ENCODE assay signal across 7 mouse cellular contexts in the genomic region with DNA sequence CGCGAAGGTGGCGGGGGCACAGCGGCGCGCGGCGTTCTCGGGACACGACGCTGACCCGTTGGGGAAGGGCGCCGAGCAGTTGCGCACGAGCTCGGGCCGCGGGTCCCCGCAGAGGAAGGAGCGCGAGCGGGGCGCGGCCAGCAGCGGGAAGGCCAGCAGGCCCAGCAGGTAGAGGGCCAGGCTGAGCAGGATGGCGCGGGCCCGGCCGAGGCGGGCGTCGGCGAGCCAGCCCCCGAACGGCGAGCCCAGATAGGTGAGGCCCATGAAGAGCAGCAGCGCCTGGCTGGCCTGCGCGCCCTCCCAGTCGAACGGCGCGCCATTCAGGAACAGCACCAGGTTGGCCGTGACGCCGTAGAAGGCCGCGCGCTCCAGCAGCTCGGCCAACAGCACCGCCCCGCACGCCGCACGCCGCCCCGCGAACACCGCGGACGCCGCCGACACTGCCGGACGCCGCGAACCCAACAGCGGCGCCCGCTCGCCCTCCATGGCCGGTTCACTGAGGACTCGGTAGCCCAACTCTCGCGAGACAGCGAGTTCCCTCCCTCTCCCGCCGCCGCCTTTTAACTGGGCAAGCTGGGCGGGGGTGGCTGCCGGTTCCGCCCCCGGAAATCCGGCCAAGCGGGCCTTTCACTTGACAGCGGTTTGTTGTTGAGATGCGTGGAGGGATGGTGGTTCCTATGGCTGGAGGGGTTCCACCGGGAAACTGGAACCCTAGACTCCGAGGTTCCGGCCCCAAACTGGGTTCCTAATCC. TPM values are rescaled to one million over a fixed set of nuclear protein-coding genes. Genes with fewer than 3 reads are reported as not detected.
DNase-seq lines count a peak whose midpoint lies in the region; ATAC-seq and TF ChIP-seq lines count a peak whose summit lies in the region.

No protein-coding gene starts in this region.

- H3K4me3 ChIP-seq in embryonic facial prominence, embryonic 10.5 days: peak overlapping the region; percentile 99
- H3K4me3 ChIP-seq in intestine, postnatal 0 days (ENCODE audit: low read depth, low read length): peak overlapping the region; percentile 93
- peak overlapping the region; percentile 99 for H3K4me3 ChIP-seq in midbrain, embryonic 12.5 days
- H3K4me3 ChIP-seq in small intestine, adult 2 months (ENCODE audit: low read depth, low read length): peak overlapping the region; percentile 89

- peak; percentile 88 for TF ChIP-seq POLR2A in small intestine, adult 2 months (IDR thresholded peaks at IDR 0.05; ENCODE audit: low read depth, low read length)

- H3K9me3 ChIP-seq in embryonic facial prominence, embryonic 10.5 days: no peaks in the 10 kb centered on the region
- no peaks in the 10 kb centered on the region for H3K9me3 ChIP-seq in intestine, postnatal 0 days (ENCODE audit: control insufficient read depth)
- 0 out of 2 replicates have a peak, but pooled peaks cover 2% of the 10 kb centered on the region for H3K9me3 ChIP-seq in midbrain, embryonic 12.5 days

- peaks cover 22% of the 10 kb centered on the region for H3K4me1 ChIP-seq in embryonic facial prominence, embryonic 10.5 days
- H3K4me1 ChIP-seq in intestine, postnatal 0 days (replicated peaks; ENCODE audit: control insufficient read depth, insufficient read depth, low read length): peaks cover 8% of the 10 kb centered on the region
- peaks cover 19% of the 10 kb centered on the region for H3K4me1 ChIP-seq in midbrain, embryonic 12.5 days
- peaks cover 19% of the 10 kb centered on the region; the same call in 1 of the 2 replicates for H3K4me1 ChIP-seq in small intestine, adult 2 months (ENCODE audit: control insufficient read depth, insufficient read depth, insufficient read length, low read length)

- DNase-seq in adrenal gland, postnatal 10 days: peak; percentile 98
- peak; percentile 98 for DNase-seq in embryonic facial prominence, embryonic 10.5 days (ENCODE audit: low spot score)
- DNase-seq in gonadal fat pad, adult 2 months (ENCODE audit: low read depth): peak; percentile 40
- peak; percentile 99 for DNase-seq in left cerebral cortex, postnatal 4 days

- no peaks in the 10 kb centered on the region for H3K27me3 ChIP-seq in embryonic facial prominence, embryonic 10.5 days (replicated peaks; ENCODE audit: low read depth, poor library complexity, severe bottlenecking)
- H3K27me3 ChIP-seq in intestine, postnatal 0 days (replicated peaks; ENCODE audit: control insufficient read depth, insufficient read depth, low read length): no peaks in the 10 kb centered on the region
- H3K27me3 ChIP-seq in midbrain, embryonic 12.5 days: peaks cover 4% of the 10 kb centered on the region
- H3K27me3 ChIP-seq in small intestine, adult 2 months (ENCODE audit: control insufficient read depth, insufficient read depth, low read length): no peaks in the 10 kb centered on the region

- under 1% methylated on average over 91 of the region's 91 CpGs for WGBS in embryonic facial prominence, embryonic 10.5 days
- WGBS in intestine, postnatal 0 days: under 1% methylated on average over 87 of the region's 91 CpGs
- under 1% methylated on average over 87 of the region's 91 CpGs for WGBS in midbrain, embryonic 12.5 days
- under 1% methylated on average over 90 of the region's 91 CpGs for WGBS in small intestine, adult 2 months

- peak overlapping the region; percentile 86 for H3K9ac ChIP-seq in intestine, postnatal 0 days (ENCODE audit: low read depth, low read length)
- H3K9ac ChIP-seq in midbrain, embryonic 12.5 days (replicated peaks): peak overlapping the region; percentile 99

- ATAC-seq in intestine, postnatal 0 days: peak; percentile 97
- peak; percentile 95 for ATAC-seq in midbrain, embryonic 12.5 days (ENCODE audit: low FRiP score, low read depth)

- peak overlapping the region; percentile 95 for H3K27ac ChIP-seq in embryonic facial prominence, embryonic 10.5 days (replicated peaks)
- H3K27ac ChIP-seq in intestine, postnatal 0 days (ENCODE audit: low read depth, low read length): peak overlapping the region; percentile 71
- peak overlapping the region; percentile 79 for H3K27ac ChIP-seq in midbrain, embryonic 12.5 days (replicated peaks)
- peak overlapping the region; percentile 58 for H3K27ac ChIP-seq in small intestine, adult 2 months (ENCODE audit: insufficient read depth, low read depth, low read length)

- intact Hi-C loops in left cerebral cortex, postnatal 4 days (cut with DNase I): no loop called here

- TF ChIP-seq CTCF in intestine, postnatal 0 days (IDR thresholded peaks at IDR 0.05; ENCODE audit: low read depth): no peak
- no peak for TF ChIP-seq CTCF in small intestine, adult 2 months (IDR thresholded peaks at IDR 0.05; ENCODE audit: extremely low read depth, insufficient read length, insufficient replicate concordance, low read depth, low read length)

- peak overlapping the region; percentile 92 for H3K4me2 ChIP-seq in intestine, postnatal 0 days (replicated peaks; ENCODE audit: low read depth)
- H3K4me2 ChIP-seq in midbrain, embryonic 12.5 days (replicated peaks): peak overlapping the region; percentile 95

- no peaks in the 10 kb centered on the region for H3K36me3 ChIP-seq in embryonic facial prominence, embryonic 10.5 days (replicated peaks)
- no peaks in the 10 kb centered on the region for H3K36me3 ChIP-seq in intestine, postnatal 0 days (ENCODE audit: control insufficient read depth, insufficient read depth)
- H3K36me3 ChIP-seq in midbrain, embryonic 12.5 days: no peaks in the 10 kb centered on the region
- no peaks in the 10 kb centered on the region for H3K36me3 ChIP-seq in small intestine, adult 2 months (ENCODE audit: control insufficient read depth, insufficient read depth, low read length)

RNA-seq across cellular contexts. Expression of a gene that starts 15.0 kb away (rescaled TPM):
- 1 to 10 TPM; 1.5 to 3.7 TPM for total RNA-seq in adrenal gland, postnatal 10 days (2021)
- 1.3 and 1.8 TPM in 2 replicates for polyA plus RNA-seq in embryonic facial prominence, embryonic 10.5 days (2016; fragmentation: Nextera tagmentation; extraction: Ambion mirVana)
- 0.38 and 0.46 TPM in 2 replicates for polyA plus RNA-seq in gonadal fat pad, adult 2 months (2012; rRNA removed)
- polyA plus RNA-seq in intestine, postnatal 0 days (2015; fragmentation: Nextera tagmentation; extraction: Ambion mirVana): 0.04 TPM in 1 of 2 replicates, not detected in the other
- total RNA-seq in left cerebral cortex, postnatal 4 days (2021): 10 to 100 TPM; 15.4 to 18.5 TPM
- polyA plus RNA-seq in midbrain, embryonic 12.5 days (2016; fragmentation: Nextera tagmentation; extraction: Ambion mirVana): 0.80 and 1.4 TPM in 2 replicates
- polyA plus RNA-seq in small intestine, adult 2 months (2012; rRNA removed): 0.28 and 0.65 TPM in 2 replicates

RNA-seq across cellular contexts. Expression of a gene that starts 15.6 kb away (rescaled TPM):
- total RNA-seq in adrenal gland, postnatal 10 days (2021): 10 to 100 TPM; 16.7 to 17.3 TPM
- 25.1 and 27.5 TPM in 2 replicates for polyA plus RNA-seq in embryonic facial prominence, embryonic 10.5 days (2016; fragmentation: Nextera tagmentation; extraction: Ambion mirVana)
- polyA plus RNA-seq in gonadal fat pad, adult 2 months (2012; rRNA removed): 18.2 and 21.0 TPM in 2 replicates
- polyA plus RNA-seq in intestine, postnatal 0 days (2015; fragmentation: Nextera tagmentation; extraction: Ambion mirVana): 6.9 and 8.6 TPM in 2 replicates
- 10 to 100 TPM; 22.9 to 25.3 TPM for total RNA-seq in left cerebral cortex, postnatal 4 days (2021)
- polyA plus RNA-seq in midbrain, embryonic 12.5 days (2016; fragmentation: Nextera tagmentation; extraction: Ambion mirVana): 26.4 and 28.4 TPM in 2 replicates
- polyA plus RNA-seq in small intestine, adult 2 months (2012; rRNA removed): 11.3 and 16.2 TPM in 2 replicates

Comparison
In these comparisons a context has a peak if more than half of its experiments do, and no peak if none do; other contexts are left out.
1. Peak in every context shown above with its lines: DNase-seq, ATAC-seq, H3K4me3 ChIP-seq and H3K27ac ChIP-seq.
2. DNase-seq: peak in every context shown above with its lines; median percentile 99 in left cerebral cortex, postnatal 4 days; 98 in adrenal gland, postnatal 10 days; 98 in embryonic facial prominence, embryonic 10.5 days; 40 in gonadal fat pad, adult 2 months.